Mouse (Mus musculus): ENCODE data around the gene Olfr1137.

The Olfr1137 gene

GRCm38 (mm10) chr2:87713079-87713478 is at the start of gene Olfr1137:
Olfr1137 (minus strand) TSS chr2:87713179.
- no peak for DNase-seq (ENCODE audit: low read depth, low spot score)

- DNase-seq (ENCODE audit: low read depth, low spot score): no peak
Measured at GRCm38 (mm10) chr2:87753891-87754290, 40.9 kb upstream of the Olfr1137 start, which contains the start of gene Olfr1141. Olfr1141 (minus strand) TSS chr2:87753991.

GRCm38 (mm10) chr2:87743452-87743851 is 30.5 kb upstream of the Olfr1137 start, which contains the start of gene Olfr1140:
Olfr1140 (plus strand) TSS chr2:87743752.
- DNase-seq (ENCODE audit: low read depth, low spot score): no peak

GRCm38 (mm10) chr2:87739878-87740277 is 26.9 kb upstream of the Olfr1137 start, which contains the start of gene Olfr1138:
Olfr1138 (minus strand) TSS chr2:87739978.
- no peak for DNase-seq (ENCODE audit: low read depth, low spot score)

- no peak for DNase-seq (ENCODE audit: low read depth, low spot score)
Measured at GRCm38 (mm10) chr2:87693847-87694246, 19.1 kb downstream of the Olfr1137 start, which contains the start of gene Olfr1136. Olfr1136 (minus strand) TSS chr2:87693947.

GRCm38 (mm10) chr2:87673564-87673963 is 39.4 kb downstream of the Olfr1137 start, which contains the start of gene Olfr1135:
Olfr1135 (minus strand) TSS chr2:87673664.
- DNase-seq (ENCODE audit: low read depth, low spot score): no peak

Measured in A20 (cell line).